8 mouse cellular contexts compared by ENCODE assay signal in genomic region chr2:119970571-119970970, GRCm38 (mm10). TPM values are rescaled to one million over a fixed set of nuclear protein-coding genes. Genes with fewer than 3 reads are reported as not detected.
DNase-seq lines count a peak whose midpoint lies in the region; ATAC-seq and TF ChIP-seq lines count a peak whose summit lies in the region.

No protein-coding gene starts in this region.

- ATAC-seq in cerebellum, adult (ENCODE audit: insufficient number of reproducible peaks, low FRiP score, low TSS enrichment), result no peak
- no peak for ATAC-seq in midbrain, embryonic 14.5 days (ENCODE audit: low FRiP score, low TSS enrichment)
- ATAC-seq in midbrain, embryonic 16.5 days, result no peak
- peak; percentile 29; the same call in 1 of the 2 replicates for ATAC-seq in granulocyte monocyte progenitor cell, adult 5-6 weeks (replicated peaks; ENCODE audit: poor library complexity, severe bottlenecking)
- ATAC-seq in lung, embryonic 14.5 days (ENCODE audit: insufficient read depth), result no peak

- 53% methylated on average over 9 of the region's 9 CpGs for WGBS in midbrain, embryonic 14.5 days
- 48% methylated on average over 9 of the region's 9 CpGs for WGBS in midbrain, embryonic 16.5 days
- 44% methylated on average over 9 of the region's 9 CpGs for WGBS in lung, embryonic 14.5 days

- no peak for TF ChIP-seq POLR2A in brain, embryonic 14.5 days (IDR thresholded peaks at IDR 0.05; ENCODE audit: borderline replicate concordance, extremely low read depth, insufficient read depth, insufficient read length, poor library complexity, severe bottlenecking)

- peaks cover 12% of the 10 kb centered on the region for H3K36me3 ChIP-seq in midbrain, embryonic 14.5 days (ENCODE audit: control insufficient read depth, insufficient read depth, low read length)
- H3K36me3 ChIP-seq in midbrain, embryonic 16.5 days (ENCODE audit: control insufficient read depth, insufficient read depth, low read length), result peaks cover 2% of the 10 kb centered on the region; the same call in 1 of the 2 replicates
- peaks cover 17% of the 10 kb centered on the region; the same call in 1 of the 2 replicates for H3K36me3 ChIP-seq in lung, embryonic 14.5 days (ENCODE audit: insufficient read depth)

- no peaks in the 10 kb centered on the region for H3K9me3 ChIP-seq in midbrain, embryonic 14.5 days (ENCODE audit: control insufficient read depth, low read length)
- no peaks in the 10 kb centered on the region for H3K9me3 ChIP-seq in midbrain, embryonic 16.5 days (replicated peaks; ENCODE audit: control insufficient read depth, low read length, poor library complexity, severe bottlenecking)
- no peaks in the 10 kb centered on the region for H3K9me3 ChIP-seq in lung, embryonic 14.5 days (ENCODE audit: low read depth, low read length)

- DNase-seq in cerebellum, adult 18-20 months, result peak; percentile 63 to 65
- DNase-seq in midbrain, embryonic 14.5 days, result peak; percentile 79
- DNase-seq in brain, embryonic 14.5 days (ENCODE audit: low read depth), result peak; percentile 63
- peak; percentile 82 for DNase-seq in lung, embryonic 14.5 days
- DNase-seq in thymus, postnatal 14 days, result peak; percentile 60

- peaks cover 20% of the 10 kb centered on the region for H3K4me1 ChIP-seq in midbrain, embryonic 14.5 days (ENCODE audit: control insufficient read depth, insufficient read depth, low read length)
- H3K4me1 ChIP-seq in midbrain, embryonic 16.5 days (ENCODE audit: control insufficient read depth, insufficient read depth, low read length), result peaks cover 22% of the 10 kb centered on the region
- no peaks in the 10 kb centered on the region for H3K4me1 ChIP-seq in lung, embryonic 14.5 days (ENCODE audit: insufficient read depth)

- no peak overlapping the region for H3K4me3 ChIP-seq in midbrain, embryonic 14.5 days (replicated peaks; ENCODE audit: low read depth, low read length)
- no peak overlapping the region for H3K4me3 ChIP-seq in midbrain, embryonic 16.5 days (ENCODE audit: low read depth, low read length)
- no peak overlapping the region for H3K4me3 ChIP-seq in lung, embryonic 14.5 days (ENCODE audit: low read depth, low read length)

- no peaks in the 10 kb centered on the region for H3K27me3 ChIP-seq in midbrain, embryonic 14.5 days (ENCODE audit: control insufficient read depth, insufficient read depth, low read length)
- no peaks in the 10 kb centered on the region for H3K27me3 ChIP-seq in midbrain, embryonic 16.5 days (ENCODE audit: control insufficient read depth, insufficient read depth, low read depth, low read length)
- H3K27me3 ChIP-seq in lung, embryonic 14.5 days (ENCODE audit: insufficient read depth, low read length), result no peaks in the 10 kb centered on the region

- peak; percentile 51; the same call in 1 of the 2 replicates for TF ChIP-seq CTCF in brain, embryonic 14.5 days (IDR thresholded peaks at IDR 0.05; ENCODE audit: borderline replicate concordance, extremely low read depth, insufficient read depth, insufficient read length)
- TF ChIP-seq CTCF in lung, embryonic 14.5 days (IDR thresholded peaks at IDR 0.05; ENCODE audit: low read depth), result peak; percentile 74

- no peak overlapping the region for H3K9ac ChIP-seq in midbrain, embryonic 14.5 days (replicated peaks; ENCODE audit: low read length)
- H3K9ac ChIP-seq in midbrain, embryonic 16.5 days (ENCODE audit: low read depth, low read length), result no peak overlapping the region
- H3K9ac ChIP-seq in lung, embryonic 14.5 days, result no peak overlapping the region

- no peak overlapping the region for H3K27ac ChIP-seq in midbrain, embryonic 14.5 days (replicated peaks; ENCODE audit: low read depth, low read length)
- no peak overlapping the region for H3K27ac ChIP-seq in midbrain, embryonic 16.5 days (ENCODE audit: low read length)
- no peak overlapping the region for H3K27ac ChIP-seq in lung, embryonic 14.5 days (ENCODE audit: low read depth)

- no peak overlapping the region for H3K4me2 ChIP-seq in midbrain, embryonic 14.5 days (ENCODE audit: low read length)
- no peak overlapping the region for H3K4me2 ChIP-seq in midbrain, embryonic 16.5 days (ENCODE audit: low read length)
- no peak overlapping the region for H3K4me2 ChIP-seq in lung, embryonic 14.5 days

RNA-seq across cellular contexts. Expression of gene Mapkbp1, which starts 1.9 kb away (rescaled TPM):
- polyA plus RNA-seq in midbrain, embryonic 14.5 days (2014; fragmentation: Nextera tagmentation; extraction: Ambion mirVana), result 7.2 and 8.1 TPM in 2 replicates
- polyA plus RNA-seq in midbrain, embryonic 16.5 days (2015; fragmentation: Nextera tagmentation; extraction: Ambion mirVana), result 8.3 and 9.3 TPM in 2 replicates
- 30.4 and 42.5 TPM in 2 replicates for polyA plus RNA-seq in brain, embryonic 14.5 days (2012; rRNA removed)
- 3.0 and 3.8 TPM in 2 replicates for total RNA-seq in granulocyte monocyte progenitor cell, adult 5-6 weeks (2014; fragmentation: Nextera tagmentation)
- 4.3 and 7.6 TPM in 2 replicates for total RNA-seq in granulocyte monocyte progenitor cell, adult 5-6 weeks (2017)
- 3.4 and 4.0 TPM in 2 replicates for polyA plus RNA-seq in lung, embryonic 14.5 days (2014; fragmentation: Nextera tagmentation; extraction: Ambion mirVana)

RNA-seq across cellular contexts. Expression of gene Jmjd7, which starts 56.7 kb away (rescaled TPM):
- polyA plus RNA-seq in midbrain, embryonic 14.5 days (2014; fragmentation: Nextera tagmentation; extraction: Ambion mirVana), result 16.7 and 18.7 TPM in 2 replicates
- 16.7 and 19.7 TPM in 2 replicates for polyA plus RNA-seq in midbrain, embryonic 16.5 days (2015; fragmentation: Nextera tagmentation; extraction: Ambion mirVana)
- 16.6 and 23.5 TPM in 2 replicates for polyA plus RNA-seq in brain, embryonic 14.5 days (2012; rRNA removed)
- 2.3 and 7.9 TPM in 2 replicates for total RNA-seq in granulocyte monocyte progenitor cell, adult 5-6 weeks (2014; fragmentation: Nextera tagmentation)
- 3.5 and 4.0 TPM in 2 replicates for total RNA-seq in granulocyte monocyte progenitor cell, adult 5-6 weeks (2017)
- 19.9 and 21.8 TPM in 2 replicates for polyA plus RNA-seq in lung, embryonic 14.5 days (2014; fragmentation: Nextera tagmentation; extraction: Ambion mirVana)

RNA-seq across cellular contexts. Expression of gene Gm28042, which starts 56.7 kb away (rescaled TPM):
- 4.0 and 5.2 TPM in 2 replicates for polyA plus RNA-seq in midbrain, embryonic 14.5 days (2014; fragmentation: Nextera tagmentation; extraction: Ambion mirVana)
- polyA plus RNA-seq in midbrain, embryonic 16.5 days (2015; fragmentation: Nextera tagmentation; extraction: Ambion mirVana), result 4.6 and 6.3 TPM in 2 replicates
- polyA plus RNA-seq in brain, embryonic 14.5 days (2012; rRNA removed), result 24.3 and 29.6 TPM in 2 replicates
- total RNA-seq in granulocyte monocyte progenitor cell, adult 5-6 weeks (2014; fragmentation: Nextera tagmentation), result 1.0 and 1.5 TPM in 2 replicates
- total RNA-seq in granulocyte monocyte progenitor cell, adult 5-6 weeks (2017), result not detected in 2 replicates
- 2.2 and 3.3 TPM in 2 replicates for polyA plus RNA-seq in lung, embryonic 14.5 days (2014; fragmentation: Nextera tagmentation; extraction: Ambion mirVana)
